Mouse (Mus musculus): ENCODE measurements around the gene Zfp697.

- TF ChIP-seq CTCF (IDR thresholded peaks at IDR 0.05; ENCODE audit: insufficient read depth, low read depth, low read length) (no peak), POLR2A (IDR thresholded peaks at IDR 0.05; ENCODE audit: insufficient read depth, low read depth, low read length) (no peak)
These were observed 15.4 kb upstream of the Zfp697 start for GRCm38 (mm10) chr3:98366823-98367222.

Measured in olfactory bulb, adult 2 months (tissue).